Mouse (Mus musculus) activated CD4-positive, CD25-positive, alpha-beta regulatory T cell, adult 4 months (primary cell): ENCODE results near the gene Rnf126. TPM values are rescaled to one million over a fixed set of nuclear protein-coding genes. Genes with fewer than 3 reads are reported as not detected.

Experiments
- ATAC-seq: one replicate; pipeline ENCODE4 v1.8.0; 2017
- polyA plus RNA-seq, 2 experiments: library from polyadenylated mRNA; unstranded; fragments of 100-300 nt; shearing (Covaris generic); gene quantifications; one replicate each; pipeline ENCODE4 v1.2.1; 2017

Gene Rnf126
- polyA plus RNA-seq, 2 experiments from 2014 or later = 3.9 to 4.4 TPM

GRCm38 (mm10) chr10:79728323-79729249 lies 38.2 kb downstream of the Rnf126 start:
- no peak for ATAC-seq

- no peak for ATAC-seq
These were observed 40.7 kb downstream of the Rnf126 start for GRCm38 (mm10) chr10:79726090-79726489.

- no peak for ATAC-seq
These were observed 43.1 kb downstream of the Rnf126 start for GRCm38 (mm10) chr10:79723692-79724091.

DNA sequence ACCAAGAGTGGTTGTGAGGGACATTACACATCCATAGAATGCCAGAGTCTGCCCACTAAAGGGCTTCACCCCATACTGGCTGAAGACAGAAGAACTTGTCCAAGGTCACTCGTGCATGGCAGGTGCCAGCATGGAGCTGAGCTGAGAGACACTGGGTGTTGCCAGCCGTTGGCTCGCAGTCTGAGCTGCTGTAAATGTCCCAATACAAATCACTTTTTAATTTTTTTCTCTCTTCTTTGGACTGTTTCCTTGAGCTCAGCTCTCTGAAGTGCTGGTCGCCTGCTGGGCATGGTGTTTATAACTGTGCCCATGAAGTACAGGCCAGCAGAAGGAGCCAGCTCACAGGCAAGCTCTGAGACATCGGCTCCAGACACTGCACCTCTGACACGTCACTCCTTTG lies 43.7 kb downstream of the Rnf126 start:
- no peak for ATAC-seq

- ATAC-seq = no peak
These were observed 45.7 kb downstream of the Rnf126 start for GRCm38 (mm10) chr10:79721089-79721488.

DNA sequence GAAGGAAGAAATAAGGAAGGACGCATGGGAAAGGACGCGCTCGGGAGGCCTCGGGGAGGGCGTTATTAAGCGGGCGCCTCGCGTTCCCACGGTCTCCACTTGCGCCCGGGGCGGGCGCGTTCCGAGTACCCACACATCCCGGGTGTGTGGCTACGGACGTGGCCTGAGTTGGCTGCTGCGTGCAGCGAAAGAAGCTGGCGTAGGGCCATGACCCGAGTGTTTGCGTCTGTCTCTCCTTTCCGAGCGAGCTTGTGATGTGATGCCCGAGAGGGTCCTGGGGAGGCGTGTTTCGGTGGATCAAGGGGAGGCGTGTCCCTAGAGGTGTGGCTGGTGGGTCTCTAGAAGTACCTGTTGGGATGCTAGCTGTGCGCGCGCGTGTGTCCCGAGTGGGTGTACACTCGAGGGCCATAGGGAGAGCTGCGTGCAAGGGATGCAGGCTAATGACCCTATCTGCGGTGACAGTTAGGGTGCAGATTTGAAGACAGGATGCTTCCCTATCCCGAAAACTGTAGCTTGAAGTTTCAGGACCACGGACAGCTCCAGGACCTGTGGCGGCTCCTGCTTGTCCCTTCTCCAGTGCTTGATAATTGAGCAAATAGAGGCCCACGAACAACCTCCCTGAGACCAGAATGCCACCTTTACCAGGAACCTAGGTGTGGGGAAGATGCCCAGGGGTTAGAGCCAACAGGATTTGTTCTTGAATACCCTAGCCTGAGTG lies 49.0 kb downstream of the Rnf126 start:
- no peak for ATAC-seq

DNA sequence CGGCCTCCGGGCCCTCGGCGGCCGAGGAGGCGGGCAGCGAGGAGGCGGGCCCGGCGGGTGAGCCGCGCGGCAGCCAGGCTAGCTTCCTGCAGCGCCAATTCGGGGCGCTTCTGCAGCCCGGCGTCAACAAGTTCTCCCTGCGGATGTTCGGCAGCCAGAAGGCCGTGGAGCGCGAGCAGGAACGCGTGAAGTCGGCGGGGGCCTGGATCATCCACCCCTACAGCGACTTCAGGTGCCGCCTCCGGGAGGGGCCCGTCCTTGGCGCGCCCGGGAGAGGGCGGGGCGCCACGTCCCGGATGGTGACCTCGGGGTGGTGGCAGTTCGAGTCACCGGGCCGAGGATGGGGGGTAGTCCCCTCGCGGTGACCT lies 49.8 kb downstream of the Rnf126 start:
- no peak for ATAC-seq

- no peak for ATAC-seq
These were observed 50.3 kb downstream of the Rnf126 start, which contains the start of gene Hcn2 for GRCm38 (mm10) chr10:79716254-79716987. TSS of gene Hcn2 (plus strand) at chr10:79716634.

DNA sequence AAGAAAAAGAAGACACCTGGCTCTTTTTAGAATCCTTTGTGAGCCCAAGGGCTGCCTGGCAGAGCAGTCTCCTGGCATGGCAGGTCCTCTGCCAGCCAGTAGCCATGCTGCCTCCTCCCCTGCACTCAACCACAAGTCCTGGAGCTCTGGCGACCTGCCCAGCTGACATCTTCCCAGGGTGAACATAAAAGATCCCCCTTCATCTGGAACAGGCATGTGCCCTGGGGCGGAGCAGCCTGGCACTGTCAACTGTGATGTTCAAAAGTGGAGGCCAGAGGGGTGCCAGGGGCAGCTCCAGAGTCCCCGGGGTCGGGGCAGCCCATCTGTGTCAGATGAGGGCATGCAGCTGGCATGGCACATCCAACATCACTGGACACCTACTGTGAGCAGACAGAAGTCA lies 51.8 kb downstream of the Rnf126 start:
- ATAC-seq = no peak

- no peak for ATAC-seq
These were observed 53.6 kb downstream of the Rnf126 start for GRCm38 (mm10) chr10:79713163-79713562.

- no peak for ATAC-seq
These were observed 54.1 kb downstream of the Rnf126 start for GRCm38 (mm10) chr10:79712499-79713126.

DNA sequence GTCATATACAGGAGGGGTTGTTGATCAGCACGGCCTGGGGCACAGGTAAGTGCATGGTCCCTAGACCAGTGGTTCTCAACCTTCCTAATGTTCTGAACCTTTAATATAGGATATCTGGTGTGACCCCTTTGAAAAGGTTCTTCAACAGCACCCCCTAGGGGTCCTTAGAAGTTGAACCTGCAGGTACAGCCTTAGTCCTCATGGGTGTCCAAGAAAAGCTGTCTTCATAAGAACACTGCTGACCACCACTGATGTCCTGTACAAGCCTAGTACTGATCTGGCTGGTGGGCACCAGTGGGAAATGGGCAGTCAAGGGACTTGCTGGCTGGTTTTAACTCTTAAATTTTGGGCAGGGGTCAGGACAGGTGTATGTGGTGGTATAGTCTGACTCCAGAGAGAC lies 54.7 kb downstream of the Rnf126 start:
- ATAC-seq = no peak

DNA sequence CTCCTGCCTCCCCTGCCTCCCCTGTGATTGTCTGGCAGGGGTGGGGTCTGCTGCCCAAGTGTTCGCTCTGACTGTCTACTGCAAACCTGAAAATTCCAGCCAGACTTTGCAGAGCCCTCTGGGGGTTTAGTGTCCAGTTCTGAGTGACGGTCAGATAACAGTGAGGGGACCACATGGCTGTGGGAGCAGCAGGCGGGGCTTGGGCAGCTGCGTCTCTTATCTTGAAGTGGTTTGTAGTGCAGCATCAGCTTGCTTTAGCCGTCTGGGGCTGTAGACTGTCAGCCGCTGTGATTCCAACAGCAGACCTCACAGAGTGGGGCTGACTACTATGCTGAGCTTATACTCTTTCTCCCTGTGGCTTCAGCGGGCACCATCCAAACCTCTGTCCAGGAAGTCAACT lies 57.4 kb downstream of the Rnf126 start:
- ATAC-seq = no peak

GRCm38 (mm10) chr10:79708668-79709067 lies 58.1 kb downstream of the Rnf126 start:
- no peak for ATAC-seq

Other genes starting within 250 kb of the Rnf126 start
- gene Plpp2, start 233.2 kb downstream of the Rnf126 start, polyA plus RNA-seq = 1 to 10 TPM; 2.7 to 4.7 TPM
- 10 to 100 TPM; 12.0 to 15.0 TPM for gene Mier2, start 211.8 kb downstream of the Rnf126 start, polyA plus RNA-seq
- gene Theg, start 179.6 kb downstream of the Rnf126 start, polyA plus RNA-seq = not detected
- not detected for gene C2cd4c, start 152.9 kb downstream of the Rnf126 start, polyA plus RNA-seq
- gene Shc2, start 129.0 kb downstream of the Rnf126 start, polyA plus RNA-seq = not detected
- gene Odf3l2, start 121.2 kb downstream of the Rnf126 start, polyA plus RNA-seq = not detected
- gene Madcam1, start 102.4 kb downstream of the Rnf126 start, polyA plus RNA-seq = under 1 TPM in 1 of 2 experiments, not detected in 1; 0.60 TPM
- gene Tpgs1, start 97.6 kb downstream of the Rnf126 start, polyA plus RNA-seq = 10 to 100 TPM; 22.5 to 32.9 TPM
- gene Cdc34, start 84.8 kb downstream of the Rnf126 start, polyA plus RNA-seq = 10 to 100 TPM; 17.4 to 27.5 TPM
- gene Gzmm, start 77.9 kb downstream of the Rnf126 start, polyA plus RNA-seq = under 1 TPM; 0.52 to 0.62 TPM
- gene Bsg, start 62.5 kb downstream of the Rnf126 start, polyA plus RNA-seq = 100 to 1,000 TPM; 135 to 157 TPM
- gene Hcn2, start 50.3 kb downstream of the Rnf126 start, polyA plus RNA-seq = not detected
- gene Polrmt, start 20.4 kb downstream of the Rnf126 start, polyA plus RNA-seq = 10 to 100 TPM; 13.6 to 21.4 TPM
- not detected for gene Fgf22, start 11.9 kb downstream of the Rnf126 start, polyA plus RNA-seq
- gene Fstl3, start 10.3 kb upstream of the Rnf126 start, polyA plus RNA-seq = under 1 TPM in 1 of 2 experiments, not detected in 1; 0.86 TPM
- 1 to 10 TPM in 1 of 2 experiments, under 1 TPM in 1; 0.76 to 1.1 TPM for gene Prss57, start 24.0 kb upstream of the Rnf126 start, polyA plus RNA-seq
- gene Palm, start 26.6 kb upstream of the Rnf126 start, polyA plus RNA-seq = under 1 TPM; 0.55 to 0.95 TPM
- gene Misp, start 54.0 kb upstream of the Rnf126 start, polyA plus RNA-seq = not detected
- 100 to 1,000 TPM in 1 of 2 experiments, 10 to 100 TPM in 1; 94.0 to 159 TPM for gene Ptbp1, start 87.5 kb upstream of the Rnf126 start, polyA plus RNA-seq
- not detected for gene Prtn3, start 107.5 kb upstream of the Rnf126 start, polyA plus RNA-seq
- 1 to 10 TPM; 1.6 to 2.1 TPM for gene Plppr3, start 107.7 kb upstream of the Rnf126 start, polyA plus RNA-seq
- not detected for gene Elane, start 119.3 kb upstream of the Rnf126 start, polyA plus RNA-seq
- not detected for gene Cfd, start 123.9 kb upstream of the Rnf126 start, polyA plus RNA-seq
- gene Med16, start 142.0 kb upstream of the Rnf126 start, polyA plus RNA-seq = 10 to 100 TPM in 1 of 2 experiments, 1 to 10 TPM in 1; 6.7 to 10.5 TPM
- not detected for gene Gm26602, start 143.9 kb upstream of the Rnf126 start, polyA plus RNA-seq
- gene Kiss1r, start 150.0 kb upstream of the Rnf126 start, polyA plus RNA-seq = under 1 TPM in 1 of 2 experiments, not detected in 1; 0.22 TPM
- gene R3hdm4, start 154.3 kb upstream of the Rnf126 start, polyA plus RNA-seq = 100 to 1,000 TPM in 1 of 2 experiments, 10 to 100 TPM in 1; 92.3 to 122 TPM
- 1 to 10 TPM; 2.1 to 2.5 TPM for gene Arid3a, start 160.1 kb upstream of the Rnf126 start, polyA plus RNA-seq
- gene Wdr18, start 193.2 kb upstream of the Rnf126 start, polyA plus RNA-seq = 10 to 100 TPM; 63.9 to 70.0 TPM
- not detected for gene Grin3b, start 203.8 kb upstream of the Rnf126 start, polyA plus RNA-seq
- 1 to 10 TPM; 1.9 to 3.8 TPM for gene Tmem259, start 217.4 kb upstream of the Rnf126 start, polyA plus RNA-seq
- 100 to 1,000 TPM; 828 to 877 TPM for gene Cnn2, start 221.6 kb upstream of the Rnf126 start, polyA plus RNA-seq
- 10 to 100 TPM; 13.2 to 17.0 TPM for gene Abca7, start 229.5 kb upstream of the Rnf126 start, polyA plus RNA-seq
- 100 to 1,000 TPM; 196 to 326 TPM for gene Arhgap45, start 249.7 kb upstream of the Rnf126 start, polyA plus RNA-seq